Mouse (Mus musculus) hindbrain, embryonic 12.5 days (tissue): ENCODE data around the gene Gm136. TPM values are rescaled to one million over a fixed set of nuclear protein-coding genes. Genes with fewer than 3 reads are reported as not detected.
A peak's percentile ranks its signal among the peaks of the same experiment; 100 is the strongest.
"Not testable (repeated sequence)": the region's sequence is repeated elsewhere in the genome, so short reads cannot be mapped to it uniquely, and the experiment has no call there.

Experiments used
- ATAC-seq: fragments of 200-750 bp; cut with Nextera tagmentation; 2 replicates; pipeline ENCODE4 v1.8.0; 2017; ENCODE audit warnings: moderate TSS enrichment; ENCODE audit not compliant: low FRiP score
- H3K27ac ChIP-seq: fragments of 300-500 bp; sonication (generic); 2 replicates; pipeline ENCODE4 v1.5.1; 2016; ENCODE audit warnings: mild to moderate bottlenecking
- H3K27me3 ChIP-seq: fragments of 300-500 bp; sonication (generic); 2 replicates; pipeline ENCODE4 v1.6.1; 2016; ENCODE audit warnings: mild to moderate bottlenecking
- H3K36me3 ChIP-seq: fragments of 300-500 bp; sonication (generic); 2 replicates; pipeline ENCODE4 v1.6.1; 2016; ENCODE audit warnings: mild to moderate bottlenecking
- H3K4me1 ChIP-seq: fragments of 300-500 bp; sonication (generic); 2 replicates; pipeline ENCODE4 v1.6.1; 2016
- H3K4me2 ChIP-seq: fragments of 300-500 bp; sonication (generic); replicated peaks from 2 replicates; pipeline ENCODE4 v1.6.1; 2016; ENCODE audit warnings: mild to moderate bottlenecking
- H3K4me3 ChIP-seq: fragments of 300-500 bp; sonication (generic); 2 replicates; pipeline ENCODE4 v1.5.1; 2016; ENCODE audit warnings: mild to moderate bottlenecking
- H3K9ac ChIP-seq: fragments of 300-500 bp; sonication (generic); 2 replicates; pipeline ENCODE4 v1.6.1; 2016; ENCODE audit warnings: mild to moderate bottlenecking, moderate library complexity
- H3K9me3 ChIP-seq: fragments of 300-500 bp; sonication (generic); replicated peaks from 2 replicates; pipeline ENCODE4 v1.6.1; 2016; ENCODE audit warnings: mild to moderate bottlenecking
- WGBS: fragments of 180-500 bp; shearing (Covaris S2); methylation state at CpG from one replicate; pipeline ENCODE4 v1.1.7; 2016; 5-methylcytosine and 5-hydroxymethylcytosine counted together
- polyA plus RNA-seq: library from polyadenylated mRNA; unstranded; fragments of >200 nt; fragmentation: Nextera tagmentation; extraction: Ambion mirVana; gene quantifications from 2 replicates; pipeline ENCODE4 v1.2.1, GENCODE M21; 2016

The Gm136 gene
- polyA plus RNA-seq, 1 experiment from 2014 or later: not detected

DNA sequence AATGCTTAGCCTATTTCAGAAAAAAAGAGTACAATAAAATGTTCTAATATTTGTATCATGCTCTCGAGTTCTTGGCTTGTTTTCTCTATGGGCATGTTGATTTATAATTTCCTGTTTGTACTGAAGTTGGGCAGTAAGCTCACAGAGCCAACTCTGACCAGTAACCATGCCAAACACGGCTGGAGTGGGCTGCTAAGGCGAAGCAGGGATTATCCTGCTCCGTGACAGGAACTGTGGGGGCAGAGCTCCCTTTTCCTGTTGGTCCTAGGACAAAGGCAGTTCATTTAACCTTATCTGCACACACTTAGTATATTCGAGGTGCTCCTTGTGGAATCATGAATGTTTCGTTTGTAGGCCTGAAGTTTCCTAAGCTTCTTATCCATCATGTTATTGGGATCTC lies 6.8 kb downstream of the Gm136 start:
- H3K9ac ChIP-seq: no peak overlapping the region
- no peak overlapping the region for H3K27ac ChIP-seq
- no peak overlapping the region for H3K4me2 ChIP-seq
- H3K27me3 ChIP-seq: no peaks in the 10 kb centered on the region
- no peaks in the 10 kb centered on the region for H3K36me3 ChIP-seq
- H3K4me3 ChIP-seq: no peak overlapping the region
- 75% methylated on average over 6 of the region's 6 CpGs for WGBS
- H3K4me1 ChIP-seq: no peaks in the 10 kb centered on the region
- ATAC-seq: no peak
- H3K9me3 ChIP-seq: no peaks in the 10 kb centered on the region

DNA sequence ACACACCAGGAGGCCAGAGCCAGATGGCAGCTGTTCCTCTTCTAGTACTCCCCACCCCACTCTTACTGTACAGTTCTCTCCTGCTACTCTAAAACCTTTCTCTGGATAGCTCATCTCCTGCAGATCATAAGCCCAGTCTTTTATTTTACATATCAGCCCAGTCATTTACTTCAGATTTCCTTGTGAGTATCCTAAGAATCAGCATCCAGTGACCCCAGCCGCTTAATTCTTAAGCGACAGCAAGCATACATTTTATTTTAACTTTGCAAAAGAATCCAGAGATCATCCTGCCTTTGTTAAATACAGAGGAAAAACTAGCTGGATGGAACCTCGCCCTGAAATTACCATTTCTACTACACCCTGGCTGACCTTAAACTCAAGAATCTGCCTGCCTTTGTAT lies 21.6 kb downstream of the Gm136 start:
- H3K9me3 ChIP-seq: no peaks in the 10 kb centered on the region
- H3K27ac ChIP-seq: no peak overlapping the region
- 72% methylated on average over 3 of the region's 3 CpGs for WGBS
- H3K9ac ChIP-seq: no peak overlapping the region
- no peak overlapping the region for H3K4me2 ChIP-seq
- no peak for ATAC-seq
- peaks cover 3% of the 10 kb centered on the region; the same call in 1 of the 2 replicates for H3K4me1 ChIP-seq
- no peaks in the 10 kb centered on the region for H3K36me3 ChIP-seq
- H3K27me3 ChIP-seq: no peaks in the 10 kb centered on the region
- no peak overlapping the region for H3K4me3 ChIP-seq

DNA sequence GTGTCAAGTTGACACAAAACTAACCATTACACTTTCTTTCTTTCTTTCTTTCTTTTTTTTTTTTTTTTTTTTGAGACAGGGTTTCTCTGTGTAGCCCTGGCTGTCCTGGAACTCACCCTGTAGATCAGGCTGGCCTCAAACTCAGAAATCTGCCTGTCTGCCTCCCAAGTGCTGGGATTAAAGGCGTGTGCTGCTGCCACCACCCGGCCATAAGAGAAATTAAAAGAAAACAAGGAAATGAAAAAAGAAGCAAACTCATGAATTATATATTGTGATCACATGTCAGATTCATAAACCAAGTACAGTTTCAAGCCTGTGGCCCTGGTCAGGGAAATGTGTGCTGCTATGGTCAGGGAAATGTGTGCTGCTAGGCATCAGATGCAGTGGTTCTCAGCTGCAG lies 22.6 kb downstream of the Gm136 start:
- not testable (repeated sequence) for H3K4me3 ChIP-seq, H3K9ac ChIP-seq, ATAC-seq, H3K27me3 ChIP-seq, H3K4me2 ChIP-seq, H3K36me3 ChIP-seq, H3K9me3 ChIP-seq, H3K4me1 ChIP-seq, H3K27ac ChIP-seq
- 29% methylated on average over 2 of the region's 2 CpGs for WGBS

DNA sequence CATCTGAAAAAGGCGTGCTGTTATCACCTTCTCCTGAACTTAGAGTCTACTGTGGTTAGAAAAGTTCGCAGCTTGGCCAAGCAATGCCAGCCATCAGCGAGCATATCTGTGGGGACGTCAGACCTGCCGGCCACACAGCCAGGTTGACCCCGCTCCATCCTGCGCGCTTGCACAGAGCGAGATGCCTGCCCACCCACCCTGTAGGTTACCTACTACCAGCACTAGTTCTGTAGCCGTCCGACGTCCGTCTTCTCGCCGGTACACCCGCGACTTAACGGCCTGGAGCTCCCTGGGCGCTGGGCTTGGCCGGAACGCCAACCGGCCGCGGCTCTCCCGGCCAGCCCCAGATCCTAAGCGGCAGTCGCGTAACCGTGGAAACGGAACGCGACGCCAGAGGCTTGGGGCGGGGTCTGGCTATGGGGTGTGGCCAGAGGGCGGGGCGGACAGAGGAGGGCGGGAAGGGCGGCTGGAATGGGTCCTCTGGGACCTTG lies 26.2 kb downstream of the Gm136 start, which contains the start of gene Cfap206:
TSS of gene Cfap206 (minus strand) at position 356 of the 491 bp plus-strand sequence.
- peak within 1 kb of the TSS; percentile 43 for H3K4me3 ChIP-seq
- H3K27me3 ChIP-seq: 0 out of 2 replicates have a peak, but pooled peaks cover 2% of the 10 kb centered on the region
- H3K4me2 ChIP-seq: peak within 1 kb of the TSS; percentile 82
- no peak within 1 kb of the TSS for H3K27ac ChIP-seq
- peak within 1 kb of the TSS; percentile 46 for H3K9ac ChIP-seq
- H3K4me1 ChIP-seq: peaks cover 3% of the 10 kb centered on the region; the same call in 1 of the 2 replicates
- H3K36me3 ChIP-seq: no peaks in the 10 kb centered on the region
- H3K9me3 ChIP-seq: no peaks in the 10 kb centered on the region
- 1% methylated on average over 38 of the region's 38 CpGs for WGBS
- peak; percentile 97 for ATAC-seq

DNA sequence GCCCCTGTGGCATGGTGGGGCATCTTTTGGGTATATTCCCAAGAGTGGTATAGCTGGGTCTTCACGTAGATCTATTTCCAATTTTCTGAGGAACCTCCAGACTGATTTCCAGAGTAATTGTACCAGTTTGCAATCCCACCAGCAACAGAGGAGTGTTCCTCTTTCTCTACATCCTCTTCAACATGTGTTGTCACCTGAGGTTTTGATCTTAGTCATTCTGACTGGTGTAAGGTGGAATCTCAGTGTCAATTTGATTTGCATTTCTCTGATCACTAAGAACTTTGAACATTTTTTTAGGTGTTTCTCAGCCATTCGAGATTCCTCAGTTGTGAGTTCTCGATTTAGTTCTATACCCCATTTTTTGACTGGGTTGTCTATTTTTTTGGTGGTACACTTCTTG lies 30.4 kb downstream of the Gm136 start:
- H3K36me3 ChIP-seq, H3K4me1 ChIP-seq, H3K27me3 ChIP-seq, H3K27ac ChIP-seq, H3K4me3 ChIP-seq, H3K9me3 ChIP-seq, H3K9ac ChIP-seq, H3K4me2 ChIP-seq, ATAC-seq: not testable (repeated sequence)
- 92% methylated on average over 3 of the region's 3 CpGs for WGBS

DNA sequence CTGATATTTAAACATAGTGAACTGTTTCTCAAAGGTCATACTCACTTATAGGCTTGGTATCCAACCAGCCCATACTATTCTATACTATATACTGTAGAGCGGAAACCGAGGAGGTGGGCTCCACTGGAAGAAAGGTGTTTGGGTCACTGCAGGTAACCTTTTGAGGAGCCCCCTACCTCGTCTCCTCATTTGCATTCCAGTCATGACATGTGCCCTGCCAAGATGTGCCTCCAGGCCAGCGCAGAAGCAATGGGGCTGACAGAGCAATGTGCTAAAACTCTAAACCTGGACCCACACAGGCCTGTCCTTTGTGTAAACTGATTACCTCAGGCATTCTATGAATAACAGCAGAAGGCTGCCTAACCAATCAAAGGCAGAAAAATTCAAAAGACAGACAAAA lies 31.8 kb downstream of the Gm136 start:
- no peak for ATAC-seq
- H3K4me3 ChIP-seq: no peak overlapping the region
- H3K4me1 ChIP-seq: no peaks in the 10 kb centered on the region
- no peaks in the 10 kb centered on the region for H3K36me3 ChIP-seq
- no peak overlapping the region for H3K9ac ChIP-seq
- peaks cover 4% of the 10 kb centered on the region for H3K9me3 ChIP-seq
- WGBS: 61% methylated on average over 4 of the region's 4 CpGs
- no peak overlapping the region for H3K4me2 ChIP-seq
- H3K27me3 ChIP-seq: 0 out of 2 replicates have a peak, but pooled peaks cover 2% of the 10 kb centered on the region
- H3K27ac ChIP-seq: no peak overlapping the region

DNA sequence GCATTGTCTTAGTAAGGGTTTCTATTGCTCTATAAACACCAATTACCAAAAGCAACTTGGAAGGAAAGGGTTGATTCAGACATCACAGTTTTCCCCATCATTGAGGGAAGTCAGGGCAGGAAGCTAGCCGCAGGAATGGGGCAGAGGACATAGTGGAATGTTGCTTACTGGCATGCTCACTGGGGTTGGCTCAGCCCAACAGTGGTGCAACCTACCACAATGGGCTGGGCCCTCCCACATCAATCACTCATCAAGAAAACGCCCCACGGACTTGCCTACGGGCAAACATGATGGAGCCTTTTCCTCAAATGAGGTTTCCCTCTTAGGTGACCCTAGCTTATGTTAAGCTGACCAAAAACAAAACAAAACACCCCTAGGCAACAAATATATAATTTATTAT lies 32.9 kb downstream of the Gm136 start:
- Histone ChIP-seq H3K36me3 (no peaks in the 10 kb centered on the region), H3K4me1 (no peaks in the 10 kb centered on the region), H3K27ac (no peak overlapping the region), H3K27me3 (0 out of 2 replicates have a peak, but pooled peaks cover 2% of the 10 kb centered on the region), H3K4me3 (no peak overlapping the region), H3K9me3 (peaks cover 4% of the 10 kb centered on the region), H3K9ac (no peak overlapping the region), H3K4me2 (no peak overlapping the region)
- ATAC-seq: no peak
- WGBS: 74% methylated on average over 4 of the region's 4 CpGs

DNA sequence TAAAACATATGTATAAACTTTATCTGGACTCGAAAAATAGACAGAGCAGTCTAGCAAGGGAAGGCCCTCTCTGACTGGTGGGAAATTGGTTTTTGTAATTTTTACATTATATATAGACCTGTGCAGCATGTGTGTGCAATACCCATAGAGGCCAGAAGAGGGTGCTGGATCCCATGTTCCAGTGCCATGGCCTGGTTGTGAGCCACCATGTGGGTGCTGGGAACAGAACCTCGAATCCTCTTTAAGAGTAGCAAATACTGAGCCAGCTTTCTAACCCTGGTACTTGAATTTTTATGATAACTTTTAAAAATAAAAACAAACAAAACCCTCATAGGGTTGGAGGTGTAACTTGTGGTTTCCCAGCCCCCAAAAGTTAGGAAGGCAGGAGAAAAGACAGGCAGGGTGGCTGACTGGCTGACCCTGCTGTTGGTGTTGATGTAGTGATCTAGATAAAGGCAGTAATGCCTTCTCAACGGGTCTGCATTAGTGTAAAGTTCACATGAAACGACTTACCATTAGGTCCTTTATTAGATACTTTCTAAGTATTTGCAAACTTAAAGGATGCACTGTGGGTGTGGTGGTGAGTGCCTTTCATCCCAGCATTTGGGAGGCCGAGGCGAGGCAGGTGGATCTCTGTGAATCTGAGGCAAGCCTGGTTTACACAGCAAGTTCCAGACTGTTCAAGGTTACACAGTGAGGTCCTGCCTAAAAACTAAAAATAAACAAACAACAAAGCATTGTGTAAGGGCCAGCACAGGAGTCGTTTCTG lies 35.8 kb downstream of the Gm136 start:
- Histone ChIP-seq H3K4me3 (no peak overlapping the region), H3K27me3 (no peaks in the 10 kb centered on the region), H3K9ac (no peak overlapping the region), H3K4me2 (no peak overlapping the region), H3K4me1 (no peaks in the 10 kb centered on the region), H3K9me3 (peaks cover 4% of the 10 kb centered on the region), H3K36me3 (no peaks in the 10 kb centered on the region), H3K27ac (no peak overlapping the region)
- ATAC-seq: no peak
- WGBS: 94% methylated on average over 7 of the region's 7 CpGs

DNA sequence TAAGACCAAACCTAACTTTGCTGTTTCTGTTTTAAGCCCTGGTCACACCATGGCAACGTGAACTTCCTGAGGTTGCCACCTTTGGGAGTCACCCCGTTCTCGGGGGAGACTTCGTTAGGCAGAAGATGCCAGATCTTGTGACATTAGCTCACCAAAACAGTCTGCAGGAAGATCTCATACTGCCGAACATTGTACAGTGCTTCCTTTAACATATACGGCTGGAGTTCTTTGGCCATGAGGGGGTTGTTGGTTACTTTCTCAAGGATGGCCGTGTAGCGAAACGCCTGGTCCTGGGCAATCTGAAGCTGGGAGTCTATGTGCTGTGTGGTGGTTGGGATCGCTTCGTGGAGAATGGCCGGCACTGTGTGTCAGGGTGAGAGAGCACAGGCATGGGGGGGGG lies 36.6 kb downstream of the Gm136 start:
- Histone ChIP-seq H3K9me3 (peaks cover 4% of the 10 kb centered on the region), H3K36me3 (no peaks in the 10 kb centered on the region), H3K27me3 (no peaks in the 10 kb centered on the region), H3K4me3 (no peak overlapping the region), H3K27ac (no peak overlapping the region), H3K4me2 (no peak overlapping the region), H3K9ac (no peak overlapping the region), H3K4me1 (no peaks in the 10 kb centered on the region)
- WGBS: 98% methylated on average over 12 of the region's 12 CpGs
- no peak for ATAC-seq

DNA sequence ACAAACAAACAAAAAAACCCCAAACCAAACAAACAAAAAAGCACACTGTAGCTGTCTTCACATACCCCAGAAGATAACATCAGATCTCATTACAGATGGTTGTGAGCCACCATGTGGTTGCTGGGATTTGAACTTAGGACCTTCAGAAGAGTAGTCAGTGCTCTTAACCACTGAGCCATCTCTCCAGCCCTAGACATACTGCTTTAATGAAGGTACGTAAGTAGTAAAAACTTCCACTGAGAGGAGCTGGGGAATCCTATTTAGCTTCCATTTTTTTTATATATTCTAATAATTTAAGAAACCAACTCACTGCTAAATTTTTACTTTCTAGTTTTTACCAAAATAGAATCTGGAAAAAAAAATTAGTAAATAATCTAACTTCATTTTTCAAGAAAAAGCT lies 41.0 kb downstream of the Gm136 start:
- no peaks in the 10 kb centered on the region for H3K4me1 ChIP-seq
- ATAC-seq: no peak
- no peaks in the 10 kb centered on the region for H3K27me3 ChIP-seq
- no peak overlapping the region for H3K4me3 ChIP-seq
- H3K4me2 ChIP-seq: no peak overlapping the region
- H3K36me3 ChIP-seq: no peaks in the 10 kb centered on the region
- H3K27ac ChIP-seq: no peak overlapping the region
- H3K9me3 ChIP-seq: peaks cover 7% of the 10 kb centered on the region
- 87% methylated on average over 1 of the region's 1 CpGs for WGBS
- H3K9ac ChIP-seq: no peak overlapping the region

DNA sequence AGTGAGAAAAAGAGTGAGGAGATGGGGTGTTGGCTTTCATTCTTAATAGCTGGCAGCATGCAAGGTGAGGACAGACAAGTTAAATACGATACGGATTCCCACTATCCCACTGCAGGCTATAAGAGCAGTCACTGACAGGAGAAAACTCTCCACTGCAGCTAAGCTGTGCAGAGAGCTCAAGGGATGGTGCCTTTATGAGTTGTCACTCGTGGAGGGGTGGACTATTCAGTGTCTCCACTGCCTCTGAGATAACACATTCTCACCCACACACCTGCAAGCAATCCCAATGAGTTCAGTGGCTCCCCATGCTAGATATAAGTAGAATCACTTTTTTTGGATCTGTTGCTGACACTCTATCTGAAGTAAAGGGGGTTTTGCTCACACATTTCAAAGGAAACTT lies 47.9 kb downstream of the Gm136 start:
- Histone ChIP-seq H3K27ac (no peak overlapping the region), H3K4me3 (no peak overlapping the region), H3K9me3 (0 out of 2 replicates have a peak, but pooled peaks cover 4% of the 10 kb centered on the region), H3K4me2 (no peak overlapping the region), H3K9ac (no peak overlapping the region), H3K4me1 (no peaks in the 10 kb centered on the region), H3K36me3 (no peaks in the 10 kb centered on the region), H3K27me3 (no peaks in the 10 kb centered on the region)
- ATAC-seq: no peak
- WGBS: 82% methylated on average over 3 of the region's 3 CpGs

DNA sequence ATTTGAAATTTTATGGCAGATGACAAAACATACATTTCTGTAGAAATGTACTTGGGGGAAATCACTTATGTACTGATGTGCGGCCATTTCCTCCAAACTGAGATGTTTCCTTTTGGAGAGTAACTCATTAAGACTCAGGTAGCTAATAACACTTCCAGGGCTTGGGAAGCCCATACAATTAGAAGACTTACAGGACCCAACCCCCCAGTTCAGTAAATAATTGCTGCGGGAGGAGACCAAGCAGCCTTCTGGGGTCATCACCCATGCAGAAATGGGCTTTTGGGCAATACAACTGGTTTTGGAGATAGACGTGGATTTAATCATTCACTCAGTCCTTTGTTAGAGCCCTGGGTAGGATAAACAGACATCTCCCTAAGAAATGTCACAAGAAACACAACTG lies 48.8 kb downstream of the Gm136 start:
- H3K4me2 ChIP-seq: no peak overlapping the region
- no peak overlapping the region for H3K27ac ChIP-seq
- H3K36me3 ChIP-seq: no peaks in the 10 kb centered on the region
- ATAC-seq: no peak
- H3K4me3 ChIP-seq: no peak overlapping the region
- H3K9me3 ChIP-seq: 0 out of 2 replicates have a peak, but pooled peaks cover 4% of the 10 kb centered on the region
- WGBS: 78% methylated on average over 3 of the region's 3 CpGs
- no peak overlapping the region for H3K9ac ChIP-seq
- no peaks in the 10 kb centered on the region for H3K27me3 ChIP-seq
- no peaks in the 10 kb centered on the region for H3K4me1 ChIP-seq

DNA sequence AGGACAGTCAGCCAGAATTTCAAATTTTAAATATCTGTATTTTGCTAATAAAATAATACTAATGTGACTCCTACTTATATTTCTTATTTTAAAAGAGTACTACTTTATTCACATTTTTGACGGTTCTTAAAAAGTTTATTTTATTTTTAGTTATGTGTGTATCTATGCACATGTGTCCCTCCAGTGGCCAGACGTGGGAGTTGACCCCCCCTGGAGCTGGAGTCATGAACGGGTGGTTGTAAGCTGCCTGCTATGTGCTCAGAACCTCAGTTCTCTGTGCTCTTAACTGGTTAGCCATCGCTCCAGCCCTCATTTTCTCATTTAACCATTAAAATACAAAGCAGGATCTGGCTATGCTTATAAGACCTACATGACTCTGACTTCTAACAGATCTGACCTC lies 53.0 kb downstream of the Gm136 start:
- ATAC-seq: no peak
- no peak overlapping the region for H3K9ac ChIP-seq
- H3K4me2 ChIP-seq: no peak overlapping the region
- H3K4me3 ChIP-seq: no peak overlapping the region
- no peak overlapping the region for H3K27ac ChIP-seq
- H3K36me3 ChIP-seq: no peaks in the 10 kb centered on the region
- H3K4me1 ChIP-seq: no peaks in the 10 kb centered on the region
- H3K9me3 ChIP-seq: no peaks in the 10 kb centered on the region
- WGBS: 74% methylated on average over 4 of the region's 4 CpGs
- no peaks in the 10 kb centered on the region for H3K27me3 ChIP-seq
